Mouse (Mus musculus): ENCODE measurements at regions not wholly inside any gene's neighbourhood (a gene's known extent, or its start where the extent isn't known, plus 50 kb on each side); places are given as distances from the start of the nearest gene placed in this dataset.

DNA sequence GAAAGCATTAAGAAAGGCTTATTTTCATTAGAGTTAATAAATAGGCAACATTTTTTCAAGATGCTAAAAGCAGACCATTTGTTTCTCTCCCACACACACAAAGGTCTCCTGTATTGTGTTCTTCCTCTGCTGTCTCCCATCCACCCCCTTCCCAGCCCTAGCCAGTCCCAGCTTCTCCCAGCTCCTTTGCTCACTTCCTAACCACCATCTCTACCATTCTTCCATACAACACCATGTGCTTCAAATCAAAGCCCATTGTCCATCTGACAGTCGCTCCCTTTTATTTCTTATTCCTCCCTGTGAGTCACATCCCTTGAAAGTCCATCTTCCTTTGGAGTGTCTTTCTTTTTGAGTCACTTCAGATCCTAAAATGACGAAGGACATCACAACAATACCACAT lies 185.0 kb upstream of the Prep start:
- TF ChIP-seq CTCF (IDR thresholded peaks at IDR 0.05 in 2 of 3, conservative IDR thresholded peaks at IDR 0.05 in 1 of 3; ENCODE audit: control insufficient read depth in 1 of 3, insufficient read depth in 1 of 3, low read depth in 2 of 3, low read length in 3 of 3, poor library complexity in 1 of 3, severe bottlenecking in 1 of 3) (no peak), POLR2A (IDR thresholded peaks at IDR 0.05; ENCODE audit: control insufficient read depth in 1 of 2, insufficient read depth in 1 of 2, low read depth in 1 of 2, low read length in 2 of 2, poor library complexity in 1 of 2) (no peak), MAX (IDR thresholded peaks at IDR 0.05; ENCODE audit: low read length) (no peak), CHD2 (IDR thresholded peaks at IDR 0.05; ENCODE audit: low read length) (no peak), EP300 (IDR thresholded peaks at IDR 0.05; ENCODE audit: low read depth in 1 of 2, low read length in 2 of 2) (no peak), USF1 (IDR thresholded peaks at IDR 0.05; ENCODE audit: low read depth, low read length) (no peak), ZMIZ1 (IDR thresholded peaks at IDR 0.05; ENCODE audit: low read depth, low read length) (no peak), TCF12 (IDR thresholded peaks at IDR 0.05; ENCODE audit: low read depth, low read length) (no peak), SMC3 (IDR thresholded peaks at IDR 0.05; ENCODE audit: low read depth, low read length) (no peak), ZNF384 (IDR thresholded peaks at IDR 0.05; ENCODE audit: low read depth, low read length) (no peak), MEF2A (IDR thresholded peaks at IDR 0.05; ENCODE audit: extremely low read depth, insufficient replicate concordance, low read depth, low read length, poor library complexity, severe bottlenecking) (no peak)

All from MEL (cell line).